ENCODE assay signal across 8 mouse cellular contexts in the genomic region with DNA sequence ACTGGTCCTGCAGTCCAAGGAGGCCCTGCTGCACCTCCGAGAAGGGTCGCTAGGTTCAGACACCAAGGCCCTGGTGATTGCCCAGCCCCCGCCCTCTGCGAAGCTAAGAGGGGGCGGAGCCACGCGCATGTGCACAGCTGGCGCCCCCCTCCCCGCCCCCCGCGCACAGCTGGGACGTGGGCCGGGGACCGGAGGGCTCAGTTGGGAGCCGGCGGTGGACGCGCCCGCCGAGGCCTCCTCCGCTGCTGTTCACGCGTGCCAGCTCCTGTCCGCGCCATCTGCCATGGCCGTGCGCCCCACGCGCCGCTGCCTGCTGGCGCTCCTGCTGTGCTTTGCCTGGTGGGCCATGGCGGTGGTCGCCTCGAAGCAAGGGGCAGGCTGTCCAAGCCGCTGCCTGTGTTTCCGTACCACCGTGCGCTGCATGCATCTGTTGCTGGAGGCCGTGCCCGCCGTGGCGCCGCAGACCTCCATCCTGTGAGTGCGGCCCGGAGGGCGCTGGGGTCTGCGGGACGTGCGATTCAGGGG. TPM values are rescaled to one million over a fixed set of nuclear protein-coding genes. Genes with fewer than 3 reads are reported as not detected.
DNase-seq lines count a peak whose midpoint lies in the region; ATAC-seq and TF ChIP-seq lines count a peak whose summit lies in the region.

No protein-coding gene starts in this region.

- ATAC-seq in hindbrain, postnatal 0 days, result peak; percentile 87
- ATAC-seq in midbrain, embryonic 11.5 days (ENCODE audit: low FRiP score), result peak; percentile 91

- peak overlapping the region; percentile 55; the same call in 1 of the 2 replicates for H3K27ac ChIP-seq in brown adipose tissue, adult 24 weeks (replicated peaks; ENCODE audit: low read depth, low read length)
- H3K27ac ChIP-seq in hindbrain, postnatal 0 days, result peak overlapping the region; percentile 86
- H3K27ac ChIP-seq in midbrain, embryonic 11.5 days (ENCODE audit: low read depth, low read length), result peak overlapping the region; percentile 70
- peak overlapping the region; percentile 52 for H3K27ac ChIP-seq in small intestine, adult 2 months (ENCODE audit: insufficient read depth, low read depth, low read length)

- peaks cover 30% of the 10 kb centered on the region for H3K4me1 ChIP-seq in brown adipose tissue, adult 24 weeks (ENCODE audit: control insufficient read depth, insufficient read depth, insufficient read length, low read length)
- H3K4me1 ChIP-seq in hindbrain, postnatal 0 days (ENCODE audit: insufficient read depth, low read length), result peaks cover 16% of the 10 kb centered on the region
- peaks cover 25% of the 10 kb centered on the region for H3K4me1 ChIP-seq in midbrain, embryonic 11.5 days (ENCODE audit: control insufficient read depth, insufficient read depth, low read length)
- H3K4me1 ChIP-seq in small intestine, adult 2 months (ENCODE audit: control insufficient read depth, insufficient read depth, insufficient read length, low read length), result no peaks in the 10 kb centered on the region

- no peak for TF ChIP-seq POLR2A in small intestine, adult 2 months (IDR thresholded peaks at IDR 0.05; ENCODE audit: low read depth, low read length)

- intact Hi-C loops in left cerebral cortex, postnatal 36 days (cut with DNase I), result no loop called here

- DNase-seq in NIH3T3 (ENCODE audit: low read depth), result peak; percentile 86
- peak; percentile 76 for DNase-seq in gastrocnemius, postnatal 10 days
- peak; percentile 81 for DNase-seq in hindbrain, postnatal 0 days (ENCODE audit: low spot score)
- DNase-seq in left cerebral cortex, postnatal 36 days (ENCODE audit: low spot score in 2 of 2), result peak; percentile 64 to 80
- peak; percentile 98 for DNase-seq in midbrain, embryonic 11.5 days (ENCODE audit: low spot score, missing footprints)
- DNase-seq in spleen, adult 12 weeks (ENCODE audit: low spot score), result no peak

- H3K4me3 ChIP-seq in brown adipose tissue, adult 24 weeks (ENCODE audit: insufficient read depth, low read depth, low read length), result peak overlapping the region; percentile 96
- H3K4me3 ChIP-seq in hindbrain, postnatal 0 days (ENCODE audit: low read length), result peak overlapping the region; percentile 80
- peak overlapping the region; percentile 83 for H3K4me3 ChIP-seq in midbrain, embryonic 11.5 days (ENCODE audit: low read depth, low read length)
- H3K4me3 ChIP-seq in small intestine, adult 2 months (ENCODE audit: low read depth, low read length), result peak overlapping the region; percentile 81

- peak overlapping the region; percentile 76 for H3K9ac ChIP-seq in hindbrain, postnatal 0 days (replicated peaks; ENCODE audit: low read length)
- H3K9ac ChIP-seq in midbrain, embryonic 11.5 days (ENCODE audit: low read length), result peak overlapping the region; percentile 97

- H3K27me3 ChIP-seq in hindbrain, postnatal 0 days (ENCODE audit: insufficient read depth, low read length), result no peaks in the 10 kb centered on the region
- no peaks in the 10 kb centered on the region for H3K27me3 ChIP-seq in midbrain, embryonic 11.5 days (ENCODE audit: control insufficient read depth, insufficient read depth, low read length)
- no peaks in the 10 kb centered on the region for H3K27me3 ChIP-seq in small intestine, adult 2 months (ENCODE audit: control insufficient read depth, insufficient read depth, low read length)

- no peaks in the 10 kb centered on the region for H3K36me3 ChIP-seq in hindbrain, postnatal 0 days (ENCODE audit: insufficient read depth, low read length)
- H3K36me3 ChIP-seq in midbrain, embryonic 11.5 days (ENCODE audit: control insufficient read depth, insufficient read depth, low read length), result peaks cover 3% of the 10 kb centered on the region; the same call in 1 of the 2 replicates
- no peaks in the 10 kb centered on the region for H3K36me3 ChIP-seq in small intestine, adult 2 months (ENCODE audit: control insufficient read depth, insufficient read depth, low read length)

- no peaks in the 10 kb centered on the region for H3K9me3 ChIP-seq in hindbrain, postnatal 0 days (ENCODE audit: low read length)
- no peaks in the 10 kb centered on the region; the same call in 1 of the 2 replicates for H3K9me3 ChIP-seq in midbrain, embryonic 11.5 days (ENCODE audit: control insufficient read depth, low read length)

- no peak for TF ChIP-seq CTCF in hindbrain, postnatal 0 days (IDR thresholded peaks at IDR 0.05; ENCODE audit: low read depth)
- no peak for TF ChIP-seq CTCF in small intestine, adult 2 months (IDR thresholded peaks at IDR 0.05; ENCODE audit: extremely low read depth, insufficient read length, insufficient replicate concordance, low read depth, low read length)

- WGBS in hindbrain, postnatal 0 days, result under 1% methylated on average over 39 of the region's 49 CpGs
- under 1% methylated on average over 45 of the region's 49 CpGs for WGBS in midbrain, embryonic 11.5 days
- 3% methylated on average over 49 of the region's 49 CpGs for WGBS in small intestine, adult 2 months

- H3K4me2 ChIP-seq in hindbrain, postnatal 0 days (ENCODE audit: low read depth, low read length), result peak overlapping the region; percentile 82
- H3K4me2 ChIP-seq in midbrain, embryonic 11.5 days, result peak overlapping the region; percentile 87

RNA-seq across cellular contexts. Expression of gene Pxdn, which starts 0.5 kb away (rescaled TPM):
- polyA plus RNA-seq in brown adipose tissue, adult 24 weeks (2012; ENCODE audit: insufficient read depth, insufficient read length, missing spikeins), result 21.5 and 26.4 TPM in 2 replicates
- 100 to 1,000 TPM in 1 of 2 experiments, 10 to 100 TPM in 1; 83.3 to 107 TPM for total RNA-seq in gastrocnemius, postnatal 10 days (2021)
- total RNA-seq in hindbrain, postnatal 0 days (2014; rRNA removed), result 68.8 and 72.1 TPM in 2 replicates
- polyA plus RNA-seq in hindbrain, postnatal 0 days (2015; fragmentation: Nextera tagmentation; extraction: Ambion mirVana), result 15.4 and 15.7 TPM in 2 replicates
- 10 to 100 TPM; 34.4 to 53.6 TPM for total RNA-seq in left cerebral cortex, postnatal 36 days (2021)
- 67.3 and 69.4 TPM in 2 replicates for polyA plus RNA-seq in midbrain, embryonic 11.5 days (2014; fragmentation: Nextera tagmentation; extraction: Ambion mirVana)
- polyA plus RNA-seq in small intestine, adult 2 months (2012; rRNA removed), result 10.8 and 19.0 TPM in 2 replicates
